Mouse (Mus musculus): ENCODE data around the gene Kif27.

DNA sequence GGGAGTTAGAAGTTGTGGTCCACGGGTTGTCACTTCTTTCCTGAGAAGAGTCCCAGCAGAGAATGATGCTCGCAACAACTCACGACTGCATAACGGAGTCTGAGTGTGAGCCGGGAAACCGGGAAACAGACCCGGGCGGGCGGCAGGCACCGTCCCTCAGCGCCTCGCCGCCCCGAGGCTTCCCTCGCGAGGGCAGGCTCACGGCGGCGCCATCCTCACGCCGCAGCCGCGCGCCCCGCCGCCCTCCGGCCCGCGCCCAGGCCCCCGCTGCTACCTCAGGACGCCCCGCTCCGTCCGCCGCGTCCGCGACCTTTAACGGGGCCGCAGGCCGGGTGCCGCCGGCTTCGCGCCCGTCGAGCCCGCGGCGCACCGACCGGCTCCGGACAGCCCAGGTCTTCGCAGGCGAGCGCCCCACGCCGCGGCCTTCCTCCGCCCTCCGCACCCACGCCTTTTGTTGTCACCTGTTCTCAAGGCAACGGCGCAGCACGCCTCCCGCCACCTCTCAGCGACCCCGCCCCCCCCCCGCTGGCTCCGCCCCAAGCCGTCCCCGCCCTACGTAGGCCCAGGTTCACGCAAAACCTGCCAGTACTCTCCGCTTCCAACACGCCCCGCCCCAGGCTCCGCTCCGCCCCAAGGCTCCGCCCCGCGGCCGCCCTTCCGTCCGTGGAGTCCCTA is at the start of gene Kif27:
- TF ChIP-seq ZC3H11A (IDR thresholded peaks at IDR 0.05; ENCODE audit: borderline replicate concordance, low read depth, low read length) (no peak), ZNF384 (IDR thresholded peaks at IDR 0.05; ENCODE audit: low read depth, low read length) (no peak)
